Mouse (Mus musculus) MEL-GATA-1-ER (cell line): ENCODE measurements around the gene Nbas.
A peak's percentile ranks its signal among the peaks of the same experiment; 100 is the strongest.

ENCODE experiments used
- DNase-seq: peaks from one replicate; pipeline ENCODE4 v3.0.0-alpha.2; 2012; ENCODE audit warnings: low read depth; ENCODE audit errors: extremely low read depth

Gene Nbas

DNA sequence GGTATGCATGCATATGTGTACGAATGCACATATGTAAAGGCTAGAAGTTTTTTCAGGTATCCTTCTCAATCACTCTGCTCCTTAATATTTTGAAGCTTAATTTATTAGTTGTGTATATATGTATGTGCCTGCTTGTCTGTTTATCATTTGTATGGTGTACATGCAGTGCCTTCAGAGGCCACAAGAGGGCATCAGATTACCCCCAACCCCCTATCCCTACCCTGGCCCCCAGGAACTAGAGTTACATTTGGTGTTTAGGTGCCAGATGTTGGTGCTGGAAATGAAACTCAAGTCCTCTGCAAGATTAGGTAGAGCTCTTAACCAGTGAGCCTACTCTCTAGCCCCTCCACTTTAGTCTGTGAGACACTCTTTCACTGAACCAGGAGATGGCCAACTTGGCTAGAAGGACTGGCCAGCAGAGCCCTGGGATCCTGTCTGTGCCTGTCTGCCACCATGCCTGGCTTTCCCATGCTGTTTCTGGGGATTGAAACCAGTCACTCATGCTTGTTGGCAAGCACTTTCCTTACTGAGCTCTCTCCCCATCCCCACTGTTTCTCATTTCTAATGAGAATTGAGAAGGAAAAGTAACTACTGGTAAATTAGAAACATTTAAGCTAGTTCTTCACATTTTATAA is 263.9 kb downstream of the Nbas start:
- DNase-seq = no peak

DNA sequence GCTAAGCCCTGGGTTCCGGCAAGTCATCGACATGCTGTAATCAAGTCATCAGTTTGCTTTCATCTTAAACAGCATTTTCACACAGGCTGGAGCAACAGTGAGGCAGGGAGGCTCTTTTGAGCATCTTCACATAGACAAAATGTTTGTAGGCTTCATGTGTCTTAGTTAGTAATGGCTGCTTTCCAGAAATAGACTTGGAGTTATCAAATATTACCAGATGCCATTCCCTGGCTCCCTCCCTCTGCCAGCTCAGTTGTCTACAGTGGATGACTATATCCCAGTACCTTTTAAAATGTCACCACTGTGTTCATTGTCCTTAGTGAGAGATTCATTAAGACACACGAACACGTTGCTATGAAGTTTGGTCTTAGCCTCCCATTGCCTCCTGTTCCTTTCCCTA is 270.2 kb downstream of the Nbas start:
- DNase-seq = no peak

DNA sequence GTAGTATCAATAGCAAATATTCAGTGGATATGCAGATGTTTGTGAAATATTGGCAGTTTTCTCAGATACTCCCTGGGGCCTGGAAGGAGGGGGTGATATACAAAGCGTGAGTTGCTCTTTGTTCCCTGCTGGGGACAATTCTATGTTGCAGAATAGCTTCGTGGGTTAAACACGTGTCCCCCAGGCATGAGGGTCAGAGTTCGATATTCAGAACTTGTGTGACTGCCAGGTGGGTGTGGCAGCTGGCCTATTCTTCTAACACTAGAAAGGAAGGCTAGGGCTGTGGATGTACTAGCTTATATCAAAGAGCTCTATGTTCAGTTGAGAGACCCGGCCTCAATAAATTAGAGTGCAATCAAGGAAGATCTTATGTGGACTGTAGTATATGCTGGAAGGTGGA is 274.9 kb downstream of the Nbas start:
- no peak for DNase-seq

DNA sequence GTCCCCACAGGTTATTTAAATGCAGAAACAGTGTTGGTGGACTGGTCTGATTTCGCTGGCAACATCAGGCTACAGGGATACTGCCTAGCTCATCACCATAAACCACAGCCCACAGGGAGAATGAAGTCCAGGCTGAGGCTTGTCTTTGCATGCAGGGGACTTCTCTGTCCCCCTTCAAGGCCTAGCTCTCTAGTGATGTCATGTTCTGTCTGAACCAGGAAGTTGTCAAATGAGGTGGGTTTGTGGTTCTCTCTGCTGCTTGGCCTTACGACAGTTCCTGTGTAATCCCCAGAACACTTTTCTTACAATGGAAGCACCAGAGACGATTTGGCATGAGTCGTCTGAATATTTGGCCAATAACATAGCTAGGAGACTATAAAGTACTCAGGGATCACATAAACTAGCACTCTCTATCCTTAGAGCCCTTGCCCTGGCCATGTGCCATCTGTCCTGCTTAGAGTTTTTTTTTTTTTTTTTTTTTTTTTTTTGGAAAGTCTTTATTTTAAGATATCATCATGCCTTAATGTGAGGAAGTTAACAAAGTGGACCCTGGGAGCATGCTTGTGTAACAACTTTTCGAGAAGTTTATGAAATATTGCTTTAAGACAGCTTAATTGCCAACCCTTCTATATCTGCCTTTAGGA is 294.8 kb downstream of the Nbas start:
- DNase-seq = no peak

DNA sequence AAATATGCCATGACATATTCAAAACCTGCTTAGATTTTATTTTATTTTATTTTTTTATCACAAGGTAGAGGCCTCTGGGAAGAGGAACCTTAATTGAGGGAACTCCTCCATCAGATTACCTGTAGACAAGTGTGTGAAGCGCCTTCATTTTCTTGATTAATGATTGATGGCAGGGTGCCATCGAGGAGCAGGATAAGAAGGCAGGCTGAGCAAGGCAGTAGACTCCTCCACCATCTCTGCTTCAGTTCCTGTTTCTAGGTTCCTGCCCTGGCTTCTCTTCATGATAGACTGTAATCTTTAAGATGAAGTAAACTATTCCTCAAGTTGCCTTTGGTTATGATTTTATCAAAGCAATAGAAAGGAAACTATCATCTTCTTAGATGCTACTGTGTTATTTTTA is 295.4 kb downstream of the Nbas start:
- DNase-seq = peak; percentile 18

DNA sequence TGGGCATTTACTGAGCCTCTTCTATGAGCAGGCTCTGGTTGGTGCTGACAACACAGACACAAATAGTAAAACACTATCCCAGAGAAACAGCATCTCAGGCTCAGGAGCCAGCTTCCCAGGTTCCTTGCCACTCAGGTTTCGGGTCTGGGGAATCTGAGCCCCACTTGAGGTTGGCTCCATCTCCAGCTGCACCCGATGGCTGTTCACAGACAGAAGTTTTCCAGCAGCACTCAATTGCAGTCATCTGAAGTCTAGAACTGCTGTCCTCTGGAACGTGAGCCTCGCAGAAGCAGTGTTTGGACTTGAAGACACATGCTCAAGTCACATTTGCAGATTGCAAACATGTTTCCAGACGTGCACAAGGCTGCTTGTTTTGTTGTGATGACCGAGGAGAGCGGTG is 297.5 kb downstream of the Nbas start:
- DNase-seq = no peak

DNA sequence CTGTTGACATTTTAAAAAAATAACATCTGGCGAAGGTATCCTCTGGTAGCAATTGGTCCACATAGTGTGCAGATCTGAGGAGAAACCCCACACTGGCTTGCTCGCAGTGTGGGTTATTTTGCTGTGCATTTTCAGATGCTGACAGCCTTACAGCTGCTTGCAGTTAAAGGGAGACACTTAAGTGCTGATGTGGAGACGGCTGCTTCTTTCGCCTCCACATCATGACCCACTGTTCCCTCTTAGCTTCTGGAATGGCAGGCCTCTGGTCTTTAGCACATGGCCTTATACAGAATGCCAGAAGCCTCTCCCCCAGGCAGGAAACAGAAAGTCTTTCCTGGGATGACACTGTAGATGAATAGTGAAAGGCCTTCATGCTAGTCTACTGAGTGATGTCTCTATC is 306.2 kb downstream of the Nbas start:
- DNase-seq = no peak

DNA sequence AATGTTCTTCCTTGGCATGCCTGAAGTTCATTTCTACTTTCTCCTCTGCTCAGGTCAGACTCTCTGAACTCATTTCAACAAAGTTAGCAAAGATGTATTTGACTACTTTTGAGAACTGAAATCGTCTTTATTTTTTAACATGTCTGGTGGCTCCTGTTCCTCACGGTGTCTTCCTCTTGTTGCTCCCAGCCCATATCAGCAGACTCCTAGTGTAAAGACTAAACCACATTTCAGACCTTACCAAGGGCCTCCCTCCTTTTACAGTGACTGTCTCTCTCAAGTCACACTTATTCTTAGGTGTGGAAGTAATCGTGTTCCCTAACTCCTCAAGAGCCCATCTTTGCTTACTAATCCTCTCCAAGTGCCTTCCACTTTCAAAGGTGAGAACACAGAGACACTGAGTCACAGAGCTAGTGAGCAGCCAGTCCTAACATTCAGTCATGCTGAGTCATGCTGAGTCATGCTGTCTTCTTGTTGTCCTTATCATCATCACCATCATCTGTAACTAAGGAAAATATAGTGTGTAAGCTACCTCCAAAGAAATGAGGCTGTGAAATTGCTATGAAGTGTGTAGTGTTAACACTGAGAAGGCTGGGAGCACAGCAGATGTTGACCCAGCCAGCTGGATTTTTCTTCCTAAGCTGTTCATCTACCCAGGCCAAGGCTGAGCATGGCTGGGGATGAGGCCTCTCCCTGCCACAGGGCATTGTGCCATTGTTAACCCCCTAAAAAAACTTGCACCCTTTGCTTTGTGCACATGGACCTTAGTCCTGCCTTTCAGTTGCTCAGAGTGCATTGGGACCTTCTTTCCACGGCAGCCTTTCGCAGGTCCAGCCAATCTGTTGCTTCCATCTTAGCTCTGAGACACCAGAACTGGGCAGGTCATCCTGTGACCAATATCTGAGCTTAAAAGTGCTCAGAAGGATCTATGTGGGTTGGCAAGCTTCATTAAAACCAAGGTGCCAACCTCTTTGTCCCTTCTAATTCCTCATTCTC is 307.0 kb downstream of the Nbas start:
- DNase-seq = peak; percentile 37

DNA sequence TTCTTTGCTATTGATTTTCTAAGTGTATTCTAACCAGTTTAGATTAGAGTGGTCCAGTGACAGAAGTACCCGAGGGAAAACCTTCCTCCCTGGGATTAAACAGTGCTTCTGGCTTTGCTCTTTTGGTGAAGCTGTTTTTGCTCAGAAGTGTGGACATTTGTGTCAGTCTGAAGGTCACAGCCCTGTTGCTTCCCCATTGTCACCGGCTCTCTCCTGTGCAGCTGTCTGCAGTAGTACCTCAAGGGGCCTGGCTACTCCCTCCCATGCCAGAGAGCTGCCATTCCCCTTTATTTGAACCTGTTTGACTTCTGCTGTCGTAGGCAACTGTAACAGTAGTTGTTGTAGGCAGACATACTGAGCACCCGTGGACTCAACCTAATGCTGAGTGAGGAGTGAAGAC is 307.8 kb downstream of the Nbas start:
- DNase-seq = no peak

DNA sequence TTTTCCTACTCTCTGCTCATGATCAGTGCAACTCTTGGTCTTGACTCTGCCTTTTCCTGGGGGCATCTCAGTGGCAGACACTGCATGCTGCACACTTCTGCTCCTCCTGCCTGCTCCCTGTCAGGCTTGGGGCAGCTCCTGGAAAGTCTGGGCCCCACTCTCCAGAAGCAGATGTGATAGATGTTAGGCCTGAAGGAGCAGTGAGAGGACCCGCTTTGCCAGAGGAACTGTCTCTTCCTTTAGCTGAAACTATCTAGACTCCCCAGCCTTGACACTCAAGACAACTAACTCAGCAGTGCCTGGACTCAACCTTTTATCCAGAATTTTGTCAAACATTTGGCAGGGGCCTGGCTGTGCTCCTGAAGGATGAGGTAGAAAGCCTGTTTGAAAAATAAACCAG is 311.9 kb downstream of the Nbas start:
- no peak for DNase-seq

DNA sequence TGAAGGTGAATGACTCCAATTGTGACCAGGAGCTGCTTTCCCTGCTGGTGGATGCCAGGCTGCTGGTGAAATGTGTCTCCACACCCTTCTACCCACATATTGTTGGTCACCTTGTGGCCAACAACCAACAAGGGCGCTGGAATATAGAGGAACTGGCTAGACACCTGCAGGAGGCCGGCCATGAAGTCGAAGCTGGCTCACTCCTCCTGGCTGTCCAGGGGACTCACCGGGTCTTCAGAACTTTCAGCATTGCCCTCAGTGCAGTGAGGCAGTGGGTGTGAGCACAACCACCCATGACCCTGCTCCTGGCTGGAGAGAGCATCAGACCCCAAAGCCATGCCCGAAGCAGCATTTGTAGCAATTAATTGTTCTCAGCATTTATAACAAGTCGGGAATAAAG is 314.5 kb downstream of the Nbas start:
- no peak for DNase-seq

DNA sequence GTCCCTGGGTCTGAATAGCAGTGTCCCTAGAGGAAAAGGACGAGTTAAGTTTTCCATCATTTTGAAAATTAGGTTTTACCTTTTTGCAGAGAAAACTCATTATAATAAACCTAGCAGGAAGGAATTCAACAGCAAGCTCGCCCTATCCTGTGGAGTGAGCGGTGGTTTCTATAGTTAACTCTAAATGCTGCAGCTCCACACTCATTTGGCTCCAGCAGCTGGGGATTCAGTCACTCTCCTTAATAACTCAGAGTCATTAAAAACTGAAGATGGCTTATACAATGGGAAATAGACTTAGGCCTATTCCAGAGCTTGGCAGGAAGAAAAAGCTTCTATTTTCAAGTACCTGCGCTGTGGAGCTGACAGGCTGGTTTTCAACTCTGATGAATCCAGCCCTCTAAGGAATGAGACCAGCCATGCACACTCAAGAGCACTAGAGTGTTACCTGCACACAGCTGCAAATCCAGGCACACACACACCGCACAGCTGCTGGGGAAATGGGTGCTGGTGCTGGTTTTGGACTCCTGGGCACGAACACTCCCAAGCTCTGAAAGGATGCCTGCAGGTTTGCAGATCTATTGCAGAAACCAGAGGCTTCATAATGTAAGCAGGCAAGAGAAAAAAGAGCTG is 316.7 kb downstream of the Nbas start:
- DNase-seq = no peak

DNA sequence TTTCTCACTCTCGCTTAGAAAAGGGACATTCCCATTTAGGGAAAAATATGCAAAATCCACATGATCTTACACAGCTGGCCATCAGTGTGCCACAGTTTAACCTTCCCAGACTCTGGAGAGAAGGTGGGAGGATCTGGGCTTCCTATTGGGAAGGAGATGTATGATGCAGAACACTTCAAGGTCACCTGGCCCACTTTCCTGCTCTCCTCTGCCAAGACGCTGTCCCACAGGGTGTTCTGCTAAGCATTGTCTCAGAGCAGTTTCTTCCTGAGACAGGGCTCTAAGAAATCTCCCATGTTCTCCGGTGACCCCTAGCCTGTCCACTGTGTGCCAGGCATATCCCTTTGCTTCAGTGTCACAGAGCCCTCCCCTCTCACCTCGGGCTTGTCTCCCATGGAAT is 318.7 kb downstream of the Nbas start:
- no peak for DNase-seq

DNA sequence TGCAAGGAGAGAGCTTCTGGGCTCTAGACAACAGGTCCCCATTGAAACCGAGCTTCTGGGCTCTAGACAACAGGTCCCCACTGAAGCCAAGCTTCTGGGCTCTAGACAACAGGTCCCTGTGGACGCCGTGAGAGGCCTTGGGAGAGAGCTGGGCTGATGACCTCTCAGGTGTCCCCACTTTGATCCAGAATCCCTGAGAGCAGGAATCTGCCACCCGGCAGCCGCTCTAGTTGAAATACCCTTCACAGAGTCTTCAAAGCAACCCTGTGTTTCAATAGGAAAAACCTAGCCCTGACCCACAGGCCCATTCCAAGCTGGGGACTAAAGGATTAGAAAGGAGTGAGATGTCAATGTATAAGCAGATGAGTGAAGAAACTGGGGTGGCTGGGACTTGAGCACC is 320.1 kb downstream of the Nbas start:
- no peak for DNase-seq

DNA sequence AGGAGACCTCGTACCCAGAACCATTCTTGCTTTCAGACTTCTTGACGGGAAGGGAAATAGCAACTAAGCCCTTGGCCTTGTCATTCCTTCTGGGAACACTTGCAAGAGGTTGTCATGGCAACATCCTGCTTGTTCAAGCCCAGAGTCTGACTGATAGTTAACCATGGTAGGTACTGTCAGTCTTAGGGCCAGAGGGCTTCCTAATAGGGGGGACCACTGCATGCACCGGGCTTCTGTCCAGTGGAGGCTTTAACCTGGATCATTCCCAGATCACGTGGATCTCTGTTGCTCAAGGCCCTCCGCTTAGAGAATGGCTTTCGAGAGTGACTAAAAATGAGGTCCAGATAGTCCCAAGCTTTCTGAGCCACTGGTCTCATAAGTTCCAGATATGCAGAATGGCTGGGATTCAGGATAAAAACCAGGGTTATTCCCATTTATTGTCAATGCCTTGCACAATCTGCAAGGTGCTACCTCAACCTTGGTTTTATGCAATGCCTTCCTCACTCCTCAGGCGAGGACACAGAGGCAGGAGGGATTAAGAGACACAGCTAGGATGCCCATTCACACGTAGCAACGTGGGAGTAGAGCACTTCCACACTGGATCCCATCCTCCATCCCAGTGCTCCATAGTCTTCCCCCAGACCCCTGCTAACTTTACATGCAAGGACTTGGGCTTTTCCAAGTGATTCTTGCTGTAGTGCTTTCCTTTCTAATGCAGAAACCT is 326.0 kb downstream of the Nbas start:
- DNase-seq = no peak

DNA sequence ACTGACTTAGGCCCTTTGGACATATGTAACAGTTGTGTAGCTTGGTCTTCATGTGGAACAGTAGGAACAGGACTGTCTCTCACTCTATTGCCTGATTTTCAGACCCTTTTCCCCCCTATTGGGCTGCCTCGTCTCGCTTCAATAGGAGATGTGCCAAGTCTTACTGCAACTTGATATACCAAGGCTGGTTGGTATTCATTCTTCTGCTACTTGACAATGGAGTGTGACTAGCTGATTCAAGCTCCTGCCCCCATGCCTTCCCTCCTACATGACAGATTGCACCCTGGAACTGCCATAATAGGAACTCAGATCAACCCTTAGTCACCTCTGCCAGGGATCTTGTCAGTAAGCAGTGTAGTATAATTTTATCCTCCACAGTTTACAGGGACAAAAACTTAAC is 328.1 kb downstream of the Nbas start:
- DNase-seq = no peak

DNA sequence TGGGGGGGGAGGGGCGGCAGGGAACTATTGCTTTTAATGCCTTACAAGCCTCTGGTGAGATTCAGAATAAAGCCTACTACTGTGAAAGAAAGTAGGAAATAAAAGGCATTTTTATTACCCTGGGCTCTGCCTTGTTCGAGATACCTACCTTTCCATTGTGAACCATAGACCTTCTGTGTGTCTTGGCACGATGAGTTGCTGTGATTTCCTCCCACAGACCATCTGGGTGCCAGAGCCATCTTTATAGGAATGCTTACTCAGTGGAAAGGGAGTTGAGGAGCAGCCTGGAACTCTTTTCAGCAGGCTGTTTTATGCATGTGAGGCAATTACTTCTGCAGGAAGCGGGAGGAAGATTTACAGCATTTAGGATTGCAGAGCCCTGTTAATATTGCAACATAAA is 329.6 kb downstream of the Nbas start:
- DNase-seq = no peak

DNA sequence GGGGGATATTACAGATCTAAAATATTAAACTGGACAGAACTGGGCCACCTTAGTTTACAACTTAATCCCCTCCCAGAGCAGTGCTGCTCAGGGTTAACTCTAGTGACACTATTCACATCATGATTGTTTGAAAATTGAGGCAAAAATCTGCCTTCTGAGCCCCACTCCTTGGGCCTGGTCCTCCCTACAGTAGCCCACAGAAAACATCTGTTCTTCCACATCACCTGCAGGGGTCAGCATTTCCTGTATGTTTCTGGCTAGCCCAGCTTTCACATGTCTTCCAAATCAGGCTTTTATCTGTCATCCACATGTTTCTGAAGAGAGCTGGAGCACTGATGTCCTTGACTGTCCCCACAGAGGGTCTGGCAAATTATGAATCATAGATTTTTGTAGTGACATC is 333.5 kb downstream of the Nbas start:
- no peak for DNase-seq

DNA sequence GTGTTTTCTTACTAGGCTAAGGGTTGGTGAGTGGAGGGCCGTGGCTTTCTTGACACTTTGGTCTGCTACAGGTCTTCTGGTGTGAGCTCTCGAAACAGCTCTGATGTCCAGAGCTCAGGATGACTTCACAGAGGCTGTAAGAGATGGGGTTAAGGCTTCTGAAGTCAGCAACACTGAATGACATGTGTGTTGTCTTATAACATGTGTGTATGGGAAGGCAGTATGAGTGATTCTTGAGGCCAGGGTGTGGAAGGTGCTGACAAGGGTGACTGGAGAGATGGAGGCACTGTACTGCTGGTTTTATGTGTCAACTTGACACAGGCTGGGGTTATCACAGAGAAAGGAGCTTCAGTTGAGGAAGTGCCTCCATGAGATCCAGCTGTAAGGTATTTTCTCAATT is 338.1 kb downstream of the Nbas start:
- DNase-seq = no peak

DNA sequence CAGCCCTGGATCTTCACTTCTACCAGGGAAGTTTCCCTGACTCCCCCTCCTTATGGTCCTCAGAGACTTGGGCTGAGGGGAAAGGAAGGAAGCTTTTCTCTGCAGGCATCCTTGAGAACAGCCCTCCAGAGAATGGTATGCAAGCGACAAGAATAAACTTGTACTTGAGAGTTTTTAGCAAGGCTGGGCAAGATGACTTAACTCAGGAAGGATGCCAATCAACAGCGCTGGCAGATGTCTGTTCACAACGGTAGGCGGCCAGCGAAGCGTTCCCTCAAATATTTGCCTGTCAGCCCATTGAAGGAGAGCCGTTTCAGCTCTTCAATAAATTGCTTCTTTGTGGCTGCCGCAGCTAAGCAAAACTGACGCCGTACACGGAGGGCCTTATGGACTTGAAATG is 340.1 kb downstream of the Nbas start:
- no peak for DNase-seq

DNA sequence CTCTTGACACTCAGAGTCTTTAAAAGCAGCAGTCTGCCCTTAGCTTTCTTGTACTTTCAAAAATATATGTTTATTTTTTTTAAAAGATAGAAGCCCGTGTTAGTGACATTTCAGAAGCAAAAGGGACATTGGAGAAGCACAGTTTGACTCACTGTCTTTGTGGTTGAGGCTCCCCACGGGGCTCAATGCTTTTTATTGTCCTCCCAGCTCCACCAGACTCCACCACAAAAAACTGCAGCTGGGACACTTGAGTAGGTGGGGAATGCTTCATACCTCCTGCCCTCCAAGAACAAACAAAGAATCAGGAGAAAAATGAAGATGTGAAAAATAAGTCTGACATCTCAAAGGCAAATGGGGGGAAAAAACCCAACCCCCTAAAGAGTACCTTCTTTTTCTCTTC is 344.1 kb downstream of the Nbas start:
- no peak for DNase-seq
